Mouse (Mus musculus) brain, embryonic 14.5 days (tissue): ENCODE results near the gene Pou2f2. TPM values are rescaled to one million over a fixed set of nuclear protein-coding genes. Genes with fewer than 3 reads are reported as not detected.

Experiments used
- DNase-seq: peaks from one replicate; pipeline ENCODE4 v3.0.0-alpha.2; 2011; ENCODE audit warnings: low read depth
- CTCF ChIP-seq: fragments of 200-500 bp; IDR thresholded peaks from 2 replicates; pipeline ENCODE4 v1.5.1; 2012; ENCODE audit warnings: inconsistent platforms, mild to moderate bottlenecking, moderate library complexity, borderline replicate concordance; ENCODE audit not compliant: insufficient read depth, insufficient read length; ENCODE audit errors: extremely low read depth
- POLR2A ChIP-seq: fragments of 200-500 bp; IDR thresholded peaks from 2 replicates; pipeline ENCODE4 v1.6.1; 2012; ENCODE audit warnings: mild to moderate bottlenecking, inconsistent platforms, borderline replicate concordance; ENCODE audit not compliant: poor library complexity, insufficient read depth, insufficient read length, severe bottlenecking; ENCODE audit errors: extremely low read depth
- polyA plus RNA-seq: library from polyadenylated mRNA; depleted of rRNA; stranded (reverse); fragments of >200 nt; gene quantifications from 2 replicates; pipeline ENCODE4 v1.2.3, GENCODE M21; 2012; rRNA removed

Gene Pou2f2
- polyA plus RNA-seq, result 44.6 and 57.5 TPM in 2 replicates

DNA sequence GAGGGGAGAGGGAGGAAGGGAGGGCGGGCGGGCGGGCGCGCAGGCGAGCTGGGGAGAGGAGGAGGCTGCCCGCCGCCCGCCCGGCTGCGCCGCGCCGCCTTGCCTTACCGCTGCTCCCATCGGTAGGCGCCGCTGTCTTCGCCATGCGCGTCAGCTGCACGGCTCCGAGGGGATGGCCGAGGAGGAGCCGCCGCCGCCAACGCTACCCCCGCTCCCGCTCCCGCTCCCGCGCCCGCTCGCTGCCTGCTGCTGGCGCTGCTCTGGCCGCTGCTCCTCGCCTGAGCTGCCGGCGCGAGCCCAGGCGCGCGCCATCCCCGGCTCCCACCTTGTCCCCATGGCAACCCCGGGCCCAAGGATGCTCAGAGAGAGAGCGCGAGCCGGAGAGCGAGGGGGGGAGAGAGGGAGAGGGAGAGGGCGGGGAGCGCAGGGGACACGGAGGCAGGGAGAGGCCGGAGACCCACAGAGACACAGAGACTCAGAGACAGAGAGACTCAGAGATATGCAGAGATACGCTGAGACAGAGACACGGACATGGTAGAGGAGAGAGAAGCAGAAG lies at the start of gene Pou2f2:
Gene Pou2f2, minus strand, starts transcription at position 121 of the 556 bp plus-strand sequence.
- TF ChIP-seq POLR2A (peak; percentile 81), CTCF (peak; percentile 40; the same call in 1 of the 2 replicates)

DNA sequence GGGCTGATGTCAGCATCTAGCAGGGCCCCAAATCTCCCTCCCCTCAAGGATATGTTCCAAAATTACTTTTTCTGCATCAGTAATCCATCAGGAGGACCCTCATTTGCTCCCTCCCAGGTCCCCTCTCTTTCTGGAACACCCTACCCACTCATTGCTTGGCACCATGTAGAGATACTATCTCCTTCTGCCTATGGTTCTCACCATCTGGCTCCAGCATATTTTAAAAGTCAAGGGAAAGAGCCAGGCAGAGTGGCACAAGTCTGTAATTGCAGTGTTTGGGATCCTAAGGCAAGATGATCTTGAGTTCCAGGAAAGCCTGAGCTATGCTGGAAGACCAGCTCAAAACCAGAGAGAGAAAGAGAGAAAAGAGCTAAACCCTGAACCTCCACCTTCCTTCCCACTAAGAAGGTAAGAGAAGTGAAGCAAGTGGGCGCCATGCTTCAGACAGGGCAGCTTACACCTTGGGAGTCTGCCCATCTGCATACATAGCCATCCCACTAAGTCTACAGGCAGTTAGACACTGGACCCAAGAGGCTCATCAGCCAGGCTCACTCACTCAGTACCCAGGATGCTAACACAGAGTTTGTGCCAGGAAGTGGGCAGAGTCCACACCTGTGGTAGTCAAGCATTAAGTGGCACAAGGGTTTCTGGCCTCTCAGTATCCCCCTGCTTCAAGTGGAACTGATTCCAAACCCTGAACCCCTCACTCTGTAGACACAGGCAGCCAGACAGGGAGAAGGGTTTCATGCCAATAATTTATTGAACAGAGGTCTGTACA lies 48.2 kb upstream of the Pou2f2 start:
- DNase-seq, result no peak
- TF ChIP-seq CTCF, result no peak
- TF ChIP-seq POLR2A, result no peak

More for the DNA sequence above, at the start of gene Pou2f2:
- peak; percentile 97 for DNase-seq

DNA sequence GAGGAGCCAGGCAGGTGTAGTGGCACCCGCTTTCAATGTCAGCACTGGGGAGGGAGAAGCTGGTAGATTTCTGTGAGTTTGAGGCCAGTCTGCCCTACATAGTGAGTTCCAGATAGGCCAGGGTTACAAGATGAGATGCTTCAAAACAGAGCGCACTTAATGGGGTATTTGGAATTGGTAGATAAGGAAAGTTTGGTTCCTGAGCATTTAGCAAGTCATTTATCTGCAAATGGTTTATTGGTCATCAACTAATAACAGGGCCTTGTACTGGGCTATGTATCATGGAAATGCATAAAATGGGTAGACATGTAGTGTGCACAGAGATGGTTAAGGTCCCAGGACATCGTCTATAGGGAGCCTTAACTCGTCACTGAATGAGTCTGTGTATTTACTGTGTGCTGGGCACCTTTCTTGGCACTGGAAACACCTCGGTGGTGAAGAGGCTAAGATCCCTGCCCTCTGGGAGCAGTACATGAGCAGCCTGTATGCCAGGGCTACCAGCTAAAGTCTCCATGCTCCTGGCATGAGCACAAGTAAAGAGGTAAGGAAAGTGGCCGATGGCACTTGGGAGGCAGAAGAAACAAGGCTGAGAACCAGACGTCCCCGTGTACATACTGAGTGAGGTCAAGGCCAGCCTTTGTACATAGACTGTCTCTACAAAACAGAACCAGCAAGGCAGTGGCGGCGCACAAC lies 42.9 kb upstream of the Pou2f2 start:
- DNase-seq, result no peak

DNA sequence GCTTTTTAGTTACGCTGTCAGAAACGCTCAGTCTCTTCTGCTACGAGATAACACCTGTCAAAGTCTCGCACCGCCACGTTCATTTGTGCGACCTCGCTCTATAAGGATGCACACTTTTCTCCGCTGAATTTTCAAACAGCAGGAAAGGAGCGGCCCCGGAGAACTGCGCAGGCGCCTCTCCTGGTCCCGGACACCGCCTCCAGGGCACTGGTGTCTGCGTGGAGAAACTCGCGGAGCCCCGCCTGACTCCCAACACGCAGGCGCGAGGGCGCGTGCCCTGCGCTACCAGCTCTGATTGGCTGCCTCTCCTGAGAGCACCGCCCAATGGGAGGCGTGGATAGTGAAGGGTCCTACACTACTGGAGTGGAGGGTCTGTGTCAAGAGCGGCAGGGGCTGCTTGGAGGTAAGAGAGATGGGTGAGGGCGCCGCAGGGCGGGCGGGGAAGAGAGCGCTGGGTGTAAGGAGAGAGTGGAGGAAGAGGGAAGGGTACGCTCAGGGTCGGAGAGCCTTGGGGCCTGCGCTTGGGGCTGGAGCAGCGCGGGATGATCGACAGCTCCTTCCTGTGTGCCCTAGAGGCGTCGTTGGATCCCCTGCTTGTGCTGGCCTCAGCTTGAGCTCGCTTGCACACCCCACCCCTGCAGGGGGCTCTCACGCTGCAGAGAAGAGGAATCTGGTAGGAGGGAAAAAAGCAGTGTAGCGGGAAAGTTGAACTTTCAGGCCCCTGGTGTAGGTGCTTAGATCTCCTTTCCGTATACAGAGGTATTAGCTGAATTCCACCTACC lies 41.8 kb upstream of the Pou2f2 start, which contains the start of gene Zfp526:
Gene Zfp526, plus strand, starts transcription at position 324 of the 782 bp plus-strand sequence.
- DNase-seq, result peak; percentile 100
- no peak for TF ChIP-seq POLR2A
- peak; percentile 19; the same call in 1 of the 2 replicates for TF ChIP-seq CTCF

More for the DNA sequence above, 42.9 kb upstream of the Pou2f2 start:
- TF ChIP-seq POLR2A (no peak), CTCF (no peak)

DNA sequence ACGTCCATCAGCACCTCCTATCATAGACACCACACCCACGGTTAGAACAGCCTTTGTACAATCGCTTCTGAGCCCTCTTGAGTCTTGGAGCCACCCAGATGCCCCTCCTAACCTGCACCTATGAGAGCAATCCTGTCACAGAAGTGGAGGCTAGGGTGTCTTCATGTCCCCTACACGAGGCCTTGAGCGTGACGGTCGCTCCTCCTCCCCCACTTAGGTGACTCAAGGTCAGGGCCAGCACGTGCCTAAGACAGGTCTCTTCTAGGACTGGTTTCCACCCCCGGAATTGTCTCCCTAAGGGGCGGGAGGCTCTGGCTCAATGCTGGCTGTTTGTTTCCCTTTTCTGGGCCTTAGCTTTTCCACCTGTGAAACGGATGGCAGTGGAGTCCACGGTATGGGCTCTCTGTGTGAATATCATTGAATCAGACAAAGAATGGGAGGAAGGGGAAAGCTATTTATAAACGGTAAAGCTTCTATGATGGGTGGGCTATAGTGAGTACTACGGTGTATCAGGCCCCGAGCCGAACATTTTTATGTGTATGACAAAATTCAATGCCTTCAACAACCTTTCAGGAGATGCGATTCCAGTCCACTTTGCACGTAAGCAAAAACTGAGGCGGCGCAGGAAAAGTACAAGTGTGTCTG lies 41.1 kb upstream of the Pou2f2 start, which contains the start of gene Dedd2:
Gene Dedd2, minus strand, starts transcription at position 159 of the 645 bp plus-strand sequence.
- no peak for TF ChIP-seq POLR2A
- TF ChIP-seq CTCF, result no peak

DNA sequence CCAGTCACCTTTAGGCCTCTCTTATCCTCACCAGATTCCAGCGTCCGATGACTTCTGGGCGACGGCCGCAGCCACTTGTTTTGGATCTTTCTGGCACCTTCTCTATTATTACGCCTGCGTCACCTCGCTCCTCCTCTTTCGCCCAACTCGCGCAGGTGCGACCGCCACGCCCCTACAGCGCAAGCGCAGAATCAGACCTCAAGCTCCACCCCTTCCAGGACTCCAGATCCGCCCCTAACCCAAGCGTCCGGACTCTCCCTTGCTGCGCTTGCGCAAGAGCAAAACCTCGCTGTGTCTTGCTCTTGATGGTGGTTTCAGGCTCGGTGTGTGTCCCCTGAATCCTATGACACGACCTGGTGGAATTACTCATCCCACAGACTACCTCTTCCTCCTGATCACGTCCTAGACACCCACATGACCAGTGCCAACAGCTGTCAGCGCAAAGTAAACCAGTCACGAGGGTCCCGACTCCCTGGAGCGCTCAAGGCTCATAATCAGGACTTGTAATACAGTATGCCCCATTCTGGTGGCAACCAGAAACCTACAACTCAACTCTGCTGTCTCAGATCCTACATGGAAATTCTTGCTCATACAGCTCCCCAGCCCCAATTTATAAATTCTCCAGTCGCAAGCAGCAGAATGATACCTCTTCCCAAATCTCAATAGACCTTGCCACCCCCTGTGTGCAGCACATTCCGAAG lies 40.4 kb upstream of the Pou2f2 start:
- TF ChIP-seq CTCF, result no peak
- TF ChIP-seq POLR2A, result no peak
- DNase-seq, result peak; percentile 98

More for the DNA sequence above, 41.1 kb upstream of the Pou2f2 start, which contains the start of gene Dedd2:
- DNase-seq, result peak; percentile 11

DNA sequence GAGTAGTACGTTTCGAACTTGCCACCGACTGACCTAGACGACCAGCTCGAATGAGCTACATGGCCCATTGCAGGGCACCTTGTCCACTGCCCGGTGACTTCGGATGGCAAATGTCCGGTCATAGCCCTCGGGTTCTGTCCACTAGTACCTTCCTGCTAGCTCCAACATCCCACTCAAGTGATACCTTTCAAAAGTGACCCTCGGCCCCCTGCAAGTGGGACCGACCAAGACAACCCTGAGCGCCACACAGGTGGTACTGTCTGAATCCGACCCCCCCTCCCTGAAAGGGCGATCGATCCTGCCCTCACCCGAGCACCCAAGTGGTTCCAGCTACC lies 39.9 kb upstream of the Pou2f2 start:
- no peak for DNase-seq
- no peak for TF ChIP-seq POLR2A
- TF ChIP-seq CTCF, result no peak

DNA sequence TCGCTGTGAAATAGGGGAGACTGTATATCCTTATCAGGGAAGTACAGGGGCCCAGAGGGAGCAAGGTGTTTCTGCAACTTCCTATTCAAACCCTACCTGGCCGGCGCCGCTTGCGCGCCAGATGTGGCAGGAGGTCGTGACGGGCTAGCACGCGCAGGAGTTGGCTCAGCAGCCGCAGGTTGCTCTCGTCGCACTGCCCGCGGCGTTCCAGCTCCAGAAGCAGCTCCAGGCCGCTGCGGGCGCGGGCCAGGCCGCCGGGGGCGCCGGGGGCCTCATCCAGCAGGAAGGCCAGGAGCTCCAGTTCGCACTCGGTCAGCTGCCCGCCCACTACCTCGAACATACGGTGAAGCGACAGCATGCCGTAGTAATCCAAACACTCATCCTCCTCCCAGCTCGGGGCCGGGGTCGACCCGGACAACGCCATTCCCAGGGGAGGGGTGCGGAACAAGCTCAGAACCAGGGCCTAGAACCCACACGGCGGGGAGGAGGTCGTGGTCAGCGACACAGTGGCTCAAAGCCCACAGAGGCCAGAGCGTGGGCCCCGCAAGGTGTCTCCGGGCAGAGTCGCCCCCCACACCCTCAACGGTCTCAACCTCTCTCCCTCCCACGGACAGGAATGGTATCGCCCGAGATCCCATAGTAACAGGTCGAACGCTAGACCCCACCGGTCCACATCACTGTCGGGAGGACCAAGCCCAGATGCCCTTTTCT lies 39.3 kb upstream of the Pou2f2 start:
- peak; percentile 77 for DNase-seq
- TF ChIP-seq CTCF (peak; percentile 13; the same call in 1 of the 2 replicates), POLR2A (no peak)

DNA sequence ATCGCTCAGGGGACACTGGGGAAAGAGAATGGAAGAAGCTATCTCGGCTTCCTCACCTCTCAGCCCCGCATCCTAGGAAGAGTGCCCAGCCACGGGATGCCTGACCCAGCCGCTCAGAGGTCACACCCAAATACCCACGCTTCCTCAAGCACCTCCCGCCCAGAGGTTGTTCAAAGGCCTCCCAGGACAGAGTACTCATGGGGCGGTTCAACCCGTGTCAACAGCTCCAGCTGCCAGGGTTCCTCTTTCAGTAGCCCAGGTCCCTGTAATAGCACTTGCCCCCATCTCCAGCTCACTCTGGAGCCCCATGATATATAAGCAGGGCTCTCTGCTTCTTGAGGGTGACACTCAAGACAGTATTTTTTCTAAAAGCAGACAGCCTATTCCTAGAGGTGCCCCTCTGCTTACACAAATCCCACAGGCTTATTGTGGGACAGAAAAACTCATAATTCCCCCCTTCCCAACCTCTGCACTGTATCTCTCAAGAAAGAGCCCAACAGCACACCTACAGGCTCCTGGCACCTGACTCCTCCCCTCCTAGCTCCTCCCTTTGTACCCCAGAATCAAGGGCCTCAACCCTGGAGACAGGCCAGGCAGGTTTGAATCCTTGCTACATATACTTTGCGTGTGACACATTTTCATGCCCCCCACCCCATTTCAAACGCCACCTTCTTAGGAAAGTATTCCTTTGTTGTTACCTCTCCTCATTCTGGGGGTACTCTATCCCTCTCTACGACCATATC lies 38.3 kb upstream of the Pou2f2 start:
- DNase-seq, result no peak
- TF ChIP-seq POLR2A (no peak), CTCF (no peak)
